Mouse (Mus musculus): ENCODE measurements around the gene Mymx.

DNA sequence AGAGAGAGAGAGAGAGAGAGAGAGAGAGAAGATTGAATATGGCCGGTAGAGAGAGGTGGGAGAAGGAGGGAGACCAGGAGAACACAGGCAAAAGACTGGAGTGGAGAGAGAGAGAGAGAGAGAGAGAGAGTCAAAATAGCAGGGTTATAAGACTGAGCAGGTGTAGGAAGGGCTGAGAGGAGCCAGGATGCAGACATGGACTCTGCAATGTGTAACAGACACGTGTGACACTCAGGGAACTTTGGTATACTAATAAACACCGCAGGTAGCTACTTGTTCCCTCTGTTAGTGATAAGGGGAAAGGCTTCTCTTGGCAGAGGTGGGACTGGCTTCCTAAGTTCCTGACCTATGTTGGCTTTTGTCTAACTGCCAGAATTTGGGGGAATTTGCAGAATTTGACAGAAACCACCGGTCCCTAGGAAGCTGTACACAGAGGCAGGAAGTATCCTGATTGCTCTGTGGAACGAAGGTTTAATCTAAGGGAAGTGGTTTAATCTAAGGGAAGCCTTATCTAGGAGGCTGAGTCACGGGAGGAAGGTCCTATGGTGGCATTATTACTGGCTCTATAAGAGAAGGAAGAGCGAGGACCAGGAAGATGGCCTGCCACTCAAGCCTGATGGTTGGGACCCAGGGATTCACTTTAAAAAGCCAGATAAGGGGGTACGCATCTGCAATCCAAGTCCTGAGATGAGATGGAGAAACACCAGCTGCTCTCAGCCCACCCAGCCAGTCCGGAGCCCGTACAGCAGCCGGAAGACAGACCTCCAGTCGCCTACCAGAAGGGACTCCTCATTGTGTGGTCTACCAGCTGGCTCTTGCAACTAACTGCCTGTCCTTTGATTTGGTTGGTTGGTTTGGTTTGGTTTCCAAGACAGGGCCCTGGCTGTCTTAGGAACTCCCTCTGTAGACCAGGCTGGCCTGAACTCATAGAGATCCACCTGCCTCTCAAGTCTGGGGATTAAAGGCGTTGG is 27.3 kb upstream of the Mymx start:
- TF ChIP-seq POLR2A (IDR thresholded peaks at IDR 0.05; ENCODE audit: insufficient read depth, low read depth, low read length) (no peak), CTCF (IDR thresholded peaks at IDR 0.05) (no peak)
